Mouse (Mus musculus): ENCODE data around the gene Tdrd12.
A peak's percentile ranks its signal among the peaks of the same experiment; 100 is the strongest.
"Not testable (repeated sequence)": the region's sequence is repeated elsewhere in the genome, so short reads cannot be mapped to it uniquely, and the experiment has no call there.

Tdrd12 gene

GRCm38 (mm10) chr7:35537562-35537961 is at the start of gene Tdrd12:
TSS of gene Tdrd12 (minus strand) at chr7:35537745.
- DNase-seq (ENCODE audit: low spot score in 2 of 2), result no peak

GRCm38 (mm10) chr7:35586906-35587445 is 49.4 kb upstream of the Tdrd12 start:
- DNase-seq (ENCODE audit: low spot score in 2 of 2), result no peak

GRCm38 (mm10) chr7:35586055-35586905 is 48.7 kb upstream of the Tdrd12 start, which contains the start of gene Ankrd27:
TSS of gene Ankrd27 (plus strand) at chr7:35586244.
- DNase-seq (ENCODE audit: low spot score in 2 of 2), result peak; percentile 89 to 91

GRCm38 (mm10) chr7:35585191-35586054 is 47.9 kb upstream of the Tdrd12 start, which contains the start of gene Rgs9bp:
TSS of gene Rgs9bp (minus strand) at chr7:35585582.
- peak in 1 of 2 experiments; percentile 16 for DNase-seq (ENCODE audit: low spot score in 2 of 2)

GRCm38 (mm10) chr7:35584786-35585190 is 47.2 kb upstream of the Tdrd12 start:
- DNase-seq (ENCODE audit: low spot score in 2 of 2), result peak; percentile 7 to 19

- DNase-seq (ENCODE audit: low spot score in 2 of 2), result no peak
Measured at GRCm38 (mm10) chr7:35584068-35584785, 46.7 kb upstream of the Tdrd12 start.

GRCm38 (mm10) chr7:35583476-35584025 is 46.0 kb upstream of the Tdrd12 start:
- no peak for DNase-seq (ENCODE audit: low spot score in 2 of 2)

GRCm38 (mm10) chr7:35582719-35583118 is 45.2 kb upstream of the Tdrd12 start:
- DNase-seq (ENCODE audit: low spot score in 2 of 2), result no peak

- DNase-seq (ENCODE audit: low spot score in 2 of 2), result peak; percentile 27 to 60
Measured at GRCm38 (mm10) chr7:35579849-35580248, 42.3 kb upstream of the Tdrd12 start.

- not testable (repeated sequence) for DNase-seq (ENCODE audit: low spot score in 2 of 2)
Measured at GRCm38 (mm10) chr7:35570883-35571282, 33.3 kb upstream of the Tdrd12 start.

- not testable (repeated sequence) for DNase-seq (ENCODE audit: low spot score in 2 of 2)
Measured at GRCm38 (mm10) chr7:35569724-35570123, 32.2 kb upstream of the Tdrd12 start.

- DNase-seq (ENCODE audit: low spot score in 2 of 2), result not testable (repeated sequence)
Measured at GRCm38 (mm10) chr7:35565965-35566364, 28.4 kb upstream of the Tdrd12 start.

- DNase-seq (ENCODE audit: low spot score in 2 of 2), result not testable (repeated sequence)
Measured at GRCm38 (mm10) chr7:35564872-35565271, 27.3 kb upstream of the Tdrd12 start.

GRCm38 (mm10) chr7:35564067-35564865 is 26.7 kb upstream of the Tdrd12 start:
- DNase-seq (ENCODE audit: low spot score in 2 of 2), result no peak

GRCm38 (mm10) chr7:35563071-35563470 is 25.5 kb upstream of the Tdrd12 start:
- DNase-seq (ENCODE audit: low spot score in 2 of 2), result no peak

GRCm38 (mm10) chr7:35559838-35560237 is 22.3 kb upstream of the Tdrd12 start:
- no peak for DNase-seq (ENCODE audit: low spot score in 2 of 2)

- DNase-seq (ENCODE audit: low spot score in 2 of 2), result no peak
Measured at GRCm38 (mm10) chr7:35558681-35559080, 21.1 kb upstream of the Tdrd12 start.

GRCm38 (mm10) chr7:35557577-35557976 is 20.0 kb upstream of the Tdrd12 start:
- no peak for DNase-seq (ENCODE audit: low spot score in 2 of 2)

- DNase-seq (ENCODE audit: low spot score in 2 of 2), result no peak
Measured at GRCm38 (mm10) chr7:35556905-35557304, 19.4 kb upstream of the Tdrd12 start.

- no peak for DNase-seq (ENCODE audit: low spot score in 2 of 2)
Measured at GRCm38 (mm10) chr7:35556205-35556603, 18.7 kb upstream of the Tdrd12 start, which contains the start of gene Nudt19. TSS of gene Nudt19 (minus strand) at chr7:35556304.
